Mouse (Mus musculus): ENCODE measurements around the gene Pi16.

- TF ChIP-seq ZC3H11A (IDR thresholded peaks at IDR 0.05; ENCODE audit: borderline replicate concordance, low read depth, low read length) (no peak), HCFC1 (IDR thresholded peaks at IDR 0.05; ENCODE audit: borderline replicate concordance, insufficient read depth, low read length) (no peak)
Measured at GRCm38 (mm10) chr17:29321765-29322602, 4.5 kb downstream of the Pi16 start.
